Mouse (Mus musculus) small intestine, adult 2 months (tissue): ENCODE results near the gene Cntnap2. TPM values are rescaled to one million over a fixed set of nuclear protein-coding genes. Genes with fewer than 3 reads are reported as not detected.

Source experiments
- H3K27ac ChIP-seq: fragments of 200-500 bp; 2 replicates; pipeline ENCODE4 v1.5.1; 2012; ENCODE audit warnings: low read depth, low read length, control low read depth, inconsistent platforms; ENCODE audit not compliant: insufficient read depth
- H3K27me3 ChIP-seq: fragments of 200-500 bp; 2 replicates; pipeline ENCODE4 v1.6.1; 2012; ENCODE audit warnings: mild to moderate bottlenecking, moderate library complexity, low read length, inconsistent platforms; ENCODE audit not compliant: control insufficient read depth, insufficient read depth
- H3K36me3 ChIP-seq: fragments of 200-500 bp; 2 replicates; pipeline ENCODE4 v1.6.1; 2012; ENCODE audit warnings: mild to moderate bottlenecking, low read length, control low read depth, inconsistent platforms; ENCODE audit not compliant: control insufficient read depth, insufficient read depth
- H3K4me1 ChIP-seq: fragments of 200-500 bp; 2 replicates; pipeline ENCODE4 v1.6.1; 2012; ENCODE audit warnings: low read length, inconsistent platforms, mixed read lengths; ENCODE audit not compliant: control insufficient read depth, insufficient read depth, insufficient read length
- H3K4me3 ChIP-seq: fragments of 200-500 bp; 2 replicates; pipeline ENCODE4 v1.5.1; 2012; ENCODE audit warnings: low read depth, mild to moderate bottlenecking, control low read depth, inconsistent platforms, low read length, moderate library complexity
- CTCF ChIP-seq: fragments of 200-500 bp; IDR thresholded peaks from 2 replicates; pipeline ENCODE4 v1.5.1; 2012; ENCODE audit warnings: low read depth, mild to moderate bottlenecking, control low read depth, inconsistent platforms, low read length, moderate library complexity, mixed read lengths; ENCODE audit not compliant: insufficient replicate concordance, insufficient read length; ENCODE audit errors: extremely low read depth
- POLR2A ChIP-seq: fragments of 200-500 bp; IDR thresholded peaks from 2 replicates; pipeline ENCODE4 v1.6.1; 2012; ENCODE audit warnings: low read depth, mild to moderate bottlenecking, control low read depth, inconsistent platforms, low read length, moderate library complexity
- WGBS: fragments of 180-500 bp; shearing (Covaris S2); methylation state at CpG from one replicate; pipeline ENCODE4 v1.1.7; 2018; 5-methylcytosine and 5-hydroxymethylcytosine counted together
- polyA plus RNA-seq: library from polyadenylated mRNA; depleted of rRNA; stranded (reverse); fragments of >200 nt; gene quantifications from 2 replicates; pipeline ENCODE4 v1.2.3, GENCODE M21; 2012

Gene Cntnap2
- polyA plus RNA-seq, 1 experiment = 0.20 TPM

DNA sequence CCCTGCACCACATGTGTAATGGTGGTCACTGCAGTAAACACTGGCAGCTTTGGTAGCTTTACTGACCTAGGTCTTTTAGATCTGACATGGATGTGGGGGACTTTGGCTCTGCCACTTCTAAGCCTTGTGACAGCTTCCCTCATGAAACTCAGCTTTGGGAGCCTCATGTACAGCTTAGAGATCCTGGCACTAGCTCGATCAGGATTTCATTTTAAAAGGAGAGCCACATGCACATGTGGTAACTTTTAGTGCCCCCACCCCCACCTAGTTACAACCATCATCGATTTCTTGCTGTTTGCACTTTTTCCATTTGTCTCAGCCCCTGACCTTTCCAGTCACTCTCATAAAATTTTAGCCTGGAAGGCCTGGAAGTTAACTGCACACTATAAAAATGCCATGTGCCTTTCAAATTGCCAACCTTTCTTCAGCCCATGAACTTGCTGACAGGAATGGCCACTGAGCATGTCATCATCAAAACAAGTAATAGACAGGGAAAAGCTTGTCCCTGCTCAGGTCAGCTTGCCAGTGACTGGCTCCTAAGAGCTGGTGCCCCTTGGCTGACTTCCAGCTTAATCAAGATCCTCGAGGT lies 2197.9 kb downstream of the Cntnap2 start:
- WGBS = 23% methylated on average over 3 of the region's 3 CpGs

GRCm38 (mm10) chr6:47259626-47260114 lies 2200.5 kb downstream of the Cntnap2 start:
- 64% methylated on average over 3 of the region's 3 CpGs for WGBS
- TF ChIP-seq CTCF (no peak), POLR2A (no peak)
- Histone ChIP-seq H3K27ac (no peak overlapping the region), H3K27me3 (no peaks in the 10 kb centered on the region), H3K36me3 (no peaks in the 10 kb centered on the region), H3K4me1 (no peaks in the 10 kb centered on the region), H3K4me3 (no peak overlapping the region)

More for the DNA sequence above, 2197.9 kb downstream of the Cntnap2 start:
- Histone ChIP-seq H3K4me3 (no peak overlapping the region), H3K27ac (no peak overlapping the region), H3K36me3 (no peaks in the 10 kb centered on the region), H3K27me3 (no peaks in the 10 kb centered on the region), H3K4me1 (no peaks in the 10 kb centered on the region)
- TF ChIP-seq POLR2A (no peak), CTCF (no peak)

GRCm38 (mm10) chr6:47267236-47267635 lies 2208.1 kb downstream of the Cntnap2 start:
- Histone ChIP-seq H3K36me3 (no peaks in the 10 kb centered on the region), H3K4me1 (0 out of 2 replicates have a peak, but pooled peaks cover 1% of the 10 kb centered on the region), H3K27ac (no peak overlapping the region), H3K4me3 (no peak overlapping the region), H3K27me3 (no peaks in the 10 kb centered on the region)
- TF ChIP-seq POLR2A = no peak
- no peak for TF ChIP-seq CTCF
- WGBS = 54% methylated on average over 3 of the region's 3 CpGs

DNA sequence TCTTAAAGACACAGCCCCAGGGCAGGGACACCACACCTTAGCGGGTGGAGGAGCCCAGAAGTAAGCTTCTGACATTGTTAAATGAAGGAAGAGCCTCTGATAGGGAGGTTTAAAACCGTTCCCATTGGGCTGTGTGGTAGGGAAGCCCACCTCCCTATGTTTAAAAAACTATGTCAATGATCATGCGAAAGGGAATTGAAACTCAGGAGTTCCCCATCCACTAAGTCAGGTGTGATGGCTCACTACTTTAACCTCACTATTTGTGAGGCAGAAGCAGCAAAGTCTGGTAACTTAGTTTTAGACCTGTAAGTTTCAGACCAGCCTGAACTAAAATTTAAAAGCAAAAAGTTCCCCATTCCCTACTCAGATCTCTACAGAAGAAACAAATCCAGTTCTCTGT lies 2210.3 kb downstream of the Cntnap2 start:
- Histone ChIP-seq H3K4me3 (no peak overlapping the region), H3K36me3 (no peaks in the 10 kb centered on the region), H3K27ac (no peak overlapping the region), H3K4me1 (0 out of 2 replicates have a peak, but pooled peaks cover 1% of the 10 kb centered on the region), H3K27me3 (no peaks in the 10 kb centered on the region)
- 72% methylated on average over 3 of the region's 3 CpGs for WGBS
- no peak for TF ChIP-seq CTCF
- TF ChIP-seq POLR2A = no peak

- Histone ChIP-seq H3K4me3 (no peak overlapping the region), H3K27ac (no peak overlapping the region), H3K27me3 (no peaks in the 10 kb centered on the region), H3K36me3 (no peaks in the 10 kb centered on the region), H3K4me1 (0 out of 2 replicates have a peak, but pooled peaks cover 1% of the 10 kb centered on the region)
- no peak for TF ChIP-seq CTCF
- no peak for TF ChIP-seq POLR2A
- WGBS = 77% methylated on average over 3 of the region's 3 CpGs
Measured at GRCm38 (mm10) chr6:47271576-47271975, 2212.4 kb downstream of the Cntnap2 start.

GRCm38 (mm10) chr6:47272606-47273575 lies 2213.7 kb downstream of the Cntnap2 start:
- no peaks in the 10 kb centered on the region for H3K27me3 ChIP-seq
- H3K27ac ChIP-seq = no peak overlapping the region
- TF ChIP-seq CTCF (no peak), POLR2A (no peak)
- H3K4me1 ChIP-seq = 0 out of 2 replicates have a peak, but pooled peaks cover 1% of the 10 kb centered on the region
- H3K4me3 ChIP-seq = no peak overlapping the region
- no peaks in the 10 kb centered on the region for H3K36me3 ChIP-seq
- WGBS = 70% methylated on average over 8 of the region's 8 CpGs

- no peak overlapping the region for H3K4me3 ChIP-seq
- H3K27me3 ChIP-seq = no peaks in the 10 kb centered on the region
- 0 out of 2 replicates have a peak, but pooled peaks cover 1% of the 10 kb centered on the region for H3K4me1 ChIP-seq
- no peak for TF ChIP-seq POLR2A
- no peak for TF ChIP-seq CTCF
- 86% methylated on average over 2 of the region's 2 CpGs for WGBS
- no peaks in the 10 kb centered on the region for H3K36me3 ChIP-seq
- no peak overlapping the region for H3K27ac ChIP-seq
Measured at GRCm38 (mm10) chr6:47275065-47275464, 2215.9 kb downstream of the Cntnap2 start.
